Mouse (Mus musculus) frontal cortex, postnatal 36 days (tissue): ENCODE data around the gene Tm2d1.
A peak's percentile ranks its signal among the peaks of the same experiment; 100 is the strongest.
"Not testable (repeated sequence)": the region's sequence is repeated elsewhere in the genome, so short reads cannot be mapped to it uniquely, and the experiment has no call there.

ENCODE experiments used
- DNase-seq, 2 experiments: peaks; one replicate each; pipeline ENCODE4 v3.0.0; 2022; ENCODE audit warnings: low spot score in 2 of 2

Gene Tm2d1

GRCm38 (mm10) chr4:98382716-98383424 is at the start of gene Tm2d1:
TSS of gene Tm2d1 (minus strand) at chr4:98383306.
- DNase-seq: peak; percentile 79 to 81

- no peak for DNase-seq
These were observed 45.3 kb upstream of the Tm2d1 start for GRCm38 (mm10) chr4:98428371-98428770.

GRCm38 (mm10) chr4:98415150-98415549 is 32.0 kb upstream of the Tm2d1 start:
- not testable (repeated sequence) for DNase-seq

- DNase-seq: no peak
These were observed 25.3 kb upstream of the Tm2d1 start for GRCm38 (mm10) chr4:98408455-98408854.

- DNase-seq: no peak
These were observed 21.3 kb upstream of the Tm2d1 start for GRCm38 (mm10) chr4:98404412-98404811.

GRCm38 (mm10) chr4:98403492-98403891 is 20.4 kb upstream of the Tm2d1 start:
- no peak for DNase-seq

- no peak for DNase-seq
These were observed 18.5 kb upstream of the Tm2d1 start for GRCm38 (mm10) chr4:98401584-98401962.

- no peak for DNase-seq
These were observed 17.9 kb upstream of the Tm2d1 start for GRCm38 (mm10) chr4:98400926-98401583.

GRCm38 (mm10) chr4:98395690-98396437 is 12.8 kb upstream of the Tm2d1 start, which contains the start of gene Patj:
TSS of gene Patj (plus strand) at chr4:98395785.
- DNase-seq: peak; percentile 62 to 71

GRCm38 (mm10) chr4:98395346-98395689 is 12.2 kb upstream of the Tm2d1 start:
- DNase-seq: no peak

- no peak for DNase-seq
These were observed 1.9 kb upstream of the Tm2d1 start for GRCm38 (mm10) chr4:98385036-98385435.

GRCm38 (mm10) chr4:98376943-98377342 is 6.2 kb downstream of the Tm2d1 start:
- no peak for DNase-seq

GRCm38 (mm10) chr4:98375401-98375800 is 7.7 kb downstream of the Tm2d1 start:
- DNase-seq: no peak

- no peak for DNase-seq
These were observed 24.9 kb downstream of the Tm2d1 start for GRCm38 (mm10) chr4:98358034-98358809.

GRCm38 (mm10) chr4:98348580-98348979 is 34.5 kb downstream of the Tm2d1 start:
- DNase-seq: no peak

- DNase-seq: peak; percentile 61
These were observed 37.3 kb downstream of the Tm2d1 start for GRCm38 (mm10) chr4:98345783-98346182.

- no peak for DNase-seq
These were observed 43.0 kb downstream of the Tm2d1 start for GRCm38 (mm10) chr4:98339992-98340564.

- no peak for DNase-seq
These were observed 44.2 kb downstream of the Tm2d1 start for GRCm38 (mm10) chr4:98338636-98339630.

- DNase-seq: no peak
These were observed 45.9 kb downstream of the Tm2d1 start for GRCm38 (mm10) chr4:98337197-98337596.

GRCm38 (mm10) chr4:98335726-98336125 is 47.4 kb downstream of the Tm2d1 start:
- no peak for DNase-seq
